Mouse (Mus musculus) lung, postnatal 25 days (tissue): ENCODE data around the gene Tmem100.

Experiments used
- DNase-seq: peaks from one replicate; pipeline ENCODE4 v3.0.0; 2022; ENCODE audit warnings: low spot score

Gene Tmem100

DNA sequence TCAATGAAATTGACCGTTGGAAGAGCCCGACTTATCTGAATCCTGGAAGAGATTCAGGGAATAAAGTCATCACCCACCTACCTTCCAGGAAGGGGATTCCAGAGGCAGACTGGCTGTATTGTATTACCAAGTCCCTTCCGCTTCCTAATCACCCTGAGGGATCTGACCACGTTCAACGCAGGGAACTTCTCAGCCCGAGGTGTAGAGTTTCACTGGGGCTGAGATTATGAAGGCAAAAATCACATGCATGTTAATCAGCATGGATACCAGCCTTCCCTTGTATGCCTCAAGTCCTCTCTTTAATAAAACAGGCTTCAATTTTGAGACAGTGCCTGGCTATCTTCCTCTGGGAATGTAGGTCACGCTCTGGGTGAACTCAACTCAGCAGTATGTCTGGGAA lies 14.9 kb upstream of the Tmem100 start:
- no peak for DNase-seq

DNA sequence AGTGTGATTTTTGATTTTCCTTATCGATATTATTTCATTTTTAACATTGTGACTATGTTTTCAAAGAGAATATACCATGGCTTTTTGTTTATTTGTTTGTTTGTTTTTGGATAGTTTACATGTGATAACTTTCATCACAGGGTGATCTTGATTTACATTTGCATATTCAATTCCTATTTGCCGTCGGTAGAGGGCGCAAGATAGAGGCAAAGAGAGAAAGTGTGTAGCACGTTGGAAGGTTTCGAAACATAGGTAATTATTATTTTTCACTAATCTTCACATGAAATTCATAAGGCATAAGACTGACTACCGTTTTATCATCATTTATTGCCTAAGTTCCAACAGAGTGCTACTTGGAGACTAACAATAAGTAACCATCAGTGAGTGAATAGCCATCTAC lies 11.0 kb upstream of the Tmem100 start:
- peak; percentile 55 for DNase-seq

DNA sequence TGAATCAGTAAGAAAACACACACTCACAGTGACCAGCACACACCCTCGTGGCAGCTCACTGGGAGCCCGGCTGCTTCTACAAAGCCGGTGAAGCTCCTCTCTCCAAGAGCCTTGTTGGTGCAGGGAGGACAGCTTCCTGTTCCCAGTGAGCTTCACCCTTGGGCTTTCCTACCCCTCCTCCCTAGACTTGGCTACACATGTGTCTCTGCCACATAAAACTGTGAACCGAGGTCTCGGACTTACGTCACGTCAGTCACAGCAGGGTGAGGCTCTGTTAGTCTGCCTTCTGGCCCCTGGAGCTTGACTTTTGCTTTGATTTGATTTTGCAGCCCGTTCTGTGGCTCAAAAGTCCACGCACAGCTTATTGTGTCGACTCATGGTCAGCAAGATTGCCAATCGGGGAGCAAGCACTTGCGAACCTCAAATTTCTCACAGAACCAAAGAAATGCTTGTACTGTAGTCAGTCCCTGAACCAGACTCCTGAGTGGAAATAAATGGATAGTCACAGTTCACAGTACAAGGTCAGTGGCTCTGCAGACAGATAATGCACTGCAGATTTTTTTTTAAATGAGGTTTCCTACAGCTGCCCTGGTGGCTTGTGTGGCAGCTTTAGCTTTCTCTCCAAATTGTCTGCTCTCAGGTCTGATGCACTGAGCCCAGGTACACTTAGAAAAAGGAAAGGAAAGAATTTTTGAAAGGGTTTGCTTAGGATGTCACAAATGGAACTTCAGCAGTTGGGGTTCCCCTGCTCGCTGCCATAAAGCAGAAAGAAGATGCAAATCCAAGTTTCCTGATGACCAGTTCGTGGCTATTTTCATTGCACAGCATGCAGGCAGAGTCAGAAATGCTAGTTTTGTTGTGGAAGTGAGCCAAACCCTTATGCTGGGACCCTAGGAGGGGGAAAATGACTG lies 4.0 kb upstream of the Tmem100 start:
- peak; percentile 54 for DNase-seq

DNA sequence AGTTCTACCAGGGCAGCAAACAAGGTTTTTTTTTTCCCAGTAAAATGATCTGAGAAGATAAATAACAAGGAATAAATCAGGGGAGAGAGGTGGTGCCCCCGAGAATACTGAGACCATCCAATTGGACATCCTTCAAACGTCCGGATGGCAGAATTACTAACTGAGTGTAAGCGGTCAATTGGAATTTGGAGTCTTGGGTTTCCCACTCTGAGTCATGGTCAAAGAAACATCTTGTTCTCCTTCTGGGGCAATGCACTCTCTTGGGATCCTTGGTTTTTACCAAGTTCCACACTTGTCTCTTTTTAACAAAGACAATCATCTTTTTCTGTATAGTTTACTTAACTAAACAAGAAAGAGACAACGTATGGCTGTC lies 3.4 kb upstream of the Tmem100 start:
- DNase-seq: no peak

DNA sequence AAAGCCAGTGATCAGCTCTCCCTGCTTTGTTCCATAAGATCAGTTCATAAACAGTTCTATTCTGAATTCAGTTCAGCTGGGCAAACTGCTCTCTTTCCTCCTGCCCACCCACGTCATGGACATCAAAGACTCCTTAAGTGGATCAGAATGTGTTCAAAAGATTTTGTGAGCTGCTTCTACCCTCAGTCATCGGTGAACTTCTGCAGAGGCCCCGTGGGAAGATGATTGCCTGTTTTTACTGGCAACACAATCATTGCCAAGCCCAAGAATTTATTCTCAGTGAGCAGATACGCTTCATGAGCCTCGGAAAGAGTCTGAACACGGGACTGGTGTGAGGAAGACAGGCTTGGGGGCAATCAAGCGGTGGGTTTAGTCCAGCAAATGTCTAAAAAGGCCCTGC lies 2.9 kb upstream of the Tmem100 start:
- no peak for DNase-seq

DNA sequence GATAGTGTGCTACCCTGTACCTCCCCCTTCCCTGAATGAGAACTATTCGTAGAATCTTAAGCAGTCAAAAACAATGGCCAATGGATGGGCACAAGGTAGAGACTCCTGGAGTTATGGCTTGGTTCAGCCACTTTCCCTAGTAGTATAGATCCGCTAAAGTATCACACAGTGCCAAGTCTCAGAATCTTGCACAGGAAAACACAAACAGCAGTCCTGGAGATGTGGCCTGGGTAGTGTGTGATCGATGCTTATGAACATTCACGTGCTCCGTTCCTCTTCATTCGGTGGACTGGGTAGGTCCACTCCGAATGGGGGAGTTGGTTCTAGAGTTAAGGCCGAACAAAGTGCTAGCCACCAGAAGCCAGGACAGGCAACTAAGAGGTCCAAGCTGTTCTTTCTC lies 1.4 kb upstream of the Tmem100 start:
- no peak for DNase-seq

DNA sequence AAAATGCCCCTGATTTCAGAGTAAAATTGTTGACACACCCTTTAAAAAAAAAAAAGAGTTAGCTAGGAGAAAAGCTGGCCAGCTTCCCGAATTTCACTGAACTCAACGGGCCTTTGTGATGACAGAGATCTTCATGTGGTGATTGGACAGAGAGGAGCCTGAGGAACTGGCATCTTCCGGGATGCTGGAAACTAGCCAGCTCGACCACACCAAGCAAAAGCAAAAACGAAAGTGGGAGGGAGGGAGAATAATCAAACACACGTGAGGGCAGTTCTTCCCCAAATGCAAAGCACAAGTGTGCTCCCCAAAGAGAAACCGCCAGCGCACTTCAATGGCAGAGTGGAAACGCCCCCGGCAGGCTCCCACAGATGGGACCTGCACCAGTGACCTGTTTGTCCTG lies 794 bp upstream of the Tmem100 start:
- peak; percentile 86 for DNase-seq

DNA sequence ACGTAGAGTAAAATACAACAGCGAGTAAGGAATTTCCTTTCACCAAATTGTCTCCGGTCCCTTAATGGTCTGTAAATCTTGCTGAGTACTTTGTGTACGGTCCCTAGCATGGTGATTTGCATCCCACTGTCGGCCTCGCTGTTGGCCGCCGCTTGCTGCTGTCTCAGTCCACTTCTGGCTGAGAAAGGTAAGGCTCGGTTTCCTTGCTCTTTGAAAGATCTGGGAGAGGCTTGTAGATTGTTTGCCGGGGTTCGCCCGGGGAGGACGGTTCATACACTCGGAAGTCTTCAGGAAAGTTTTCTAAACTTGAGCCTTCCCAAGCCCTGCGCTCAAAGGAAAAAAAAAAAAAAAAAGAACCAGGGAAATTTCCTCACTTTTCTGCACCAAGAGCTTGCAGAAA lies 409 bp downstream of the Tmem100 start:
- DNase-seq: peak; percentile 72

DNA sequence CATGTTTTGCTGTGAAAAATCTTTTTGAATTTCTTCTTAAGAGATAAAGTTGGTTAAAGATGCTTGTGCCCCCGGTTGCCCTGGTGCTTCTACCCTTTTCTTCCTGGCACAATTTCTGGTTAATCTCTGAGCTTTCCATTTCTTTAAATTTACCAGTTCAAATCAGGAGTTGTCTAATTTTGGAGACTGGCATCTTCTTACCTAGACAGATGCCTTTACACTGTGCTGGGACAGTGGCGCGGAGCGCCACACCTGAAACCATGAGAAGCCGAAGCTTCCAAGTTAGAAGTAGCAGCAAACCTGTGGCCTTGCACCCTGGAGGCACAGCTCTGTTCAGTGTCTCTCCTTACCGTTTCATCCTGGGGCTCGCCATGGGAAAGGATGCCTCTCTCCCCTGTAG lies 928 bp downstream of the Tmem100 start:
- no peak for DNase-seq

DNA sequence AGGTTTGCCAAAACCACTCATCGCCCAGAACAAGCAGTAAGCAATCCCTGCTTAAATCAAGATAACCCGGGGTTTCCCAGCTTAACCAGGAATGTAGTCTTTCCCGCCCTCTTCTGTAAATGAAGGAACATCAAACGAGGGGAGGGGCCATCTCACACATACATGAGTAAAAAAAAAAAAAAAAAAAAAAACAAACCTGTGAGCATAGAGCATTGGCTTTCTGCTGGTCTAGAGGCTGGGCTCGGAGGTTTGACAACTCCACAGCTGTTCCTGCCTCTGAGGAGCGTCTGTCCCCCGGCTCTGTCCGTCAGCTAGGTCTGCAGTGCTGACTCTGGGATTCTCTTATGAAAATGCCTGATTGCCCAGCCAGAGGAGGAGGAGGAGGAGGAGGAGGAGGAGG lies 2.7 kb downstream of the Tmem100 start:
- DNase-seq: peak; percentile 57

DNA sequence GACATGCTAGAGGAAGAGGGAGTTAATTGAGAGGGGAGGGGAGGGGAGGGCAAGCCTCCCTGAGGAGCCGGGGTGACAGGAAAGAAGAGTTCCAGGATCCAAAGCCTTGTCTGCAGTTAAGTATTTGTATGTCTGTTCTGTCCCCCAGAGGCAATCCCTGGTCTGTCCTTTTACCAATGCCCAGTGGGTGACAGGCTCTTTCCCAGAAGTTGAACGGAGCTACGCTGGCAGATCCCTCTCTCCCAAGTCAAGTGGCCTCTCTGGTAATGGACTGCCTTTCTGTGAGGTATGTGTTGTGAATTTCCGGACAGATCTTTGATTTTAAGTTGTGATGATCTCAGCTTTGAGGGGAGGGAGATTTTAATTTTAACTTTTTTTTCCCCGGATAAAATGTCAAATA lies 3.3 kb downstream of the Tmem100 start:
- peak; percentile 31 for DNase-seq

DNA sequence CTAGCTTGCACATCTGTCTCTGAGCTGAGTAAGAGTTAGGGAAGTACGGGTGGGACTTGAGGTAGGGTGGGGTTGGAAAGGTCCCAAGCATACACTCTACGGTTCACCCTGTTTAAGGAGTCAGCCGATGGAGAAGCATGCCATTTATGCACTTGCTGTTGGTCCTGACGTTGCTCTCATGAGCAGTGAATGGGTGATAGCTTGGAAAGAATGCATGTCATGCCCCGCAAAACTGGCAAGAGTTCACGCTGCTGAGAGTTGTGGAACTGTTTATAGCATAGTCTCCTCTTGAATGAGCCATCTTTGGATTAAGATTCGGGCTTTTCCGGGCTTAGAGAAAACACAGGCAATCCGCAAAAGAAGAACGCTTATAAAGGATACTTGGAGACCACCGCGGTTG lies 4.5 kb downstream of the Tmem100 start:
- peak; percentile 46 for DNase-seq

DNA sequence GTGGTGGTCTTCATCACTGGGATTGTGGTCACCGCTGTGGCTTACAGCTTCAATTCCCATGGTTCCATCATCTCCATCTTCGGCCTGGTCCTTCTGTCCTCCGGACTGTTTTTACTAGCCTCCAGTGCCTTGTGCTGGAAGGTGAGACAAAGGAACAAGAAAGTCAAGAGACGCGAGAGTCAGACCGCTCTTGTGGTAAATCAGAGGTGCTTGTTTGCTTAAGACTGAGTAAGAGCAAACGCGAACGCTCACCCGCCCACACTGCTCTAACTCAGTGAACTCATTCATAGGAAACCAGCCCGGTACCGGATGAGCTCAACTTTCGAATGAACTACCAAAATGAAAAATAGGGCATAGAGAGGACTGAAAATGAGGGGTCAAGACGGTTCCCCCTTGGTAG lies 5.4 kb downstream of the Tmem100 start:
- peak; percentile 18 for DNase-seq

DNA sequence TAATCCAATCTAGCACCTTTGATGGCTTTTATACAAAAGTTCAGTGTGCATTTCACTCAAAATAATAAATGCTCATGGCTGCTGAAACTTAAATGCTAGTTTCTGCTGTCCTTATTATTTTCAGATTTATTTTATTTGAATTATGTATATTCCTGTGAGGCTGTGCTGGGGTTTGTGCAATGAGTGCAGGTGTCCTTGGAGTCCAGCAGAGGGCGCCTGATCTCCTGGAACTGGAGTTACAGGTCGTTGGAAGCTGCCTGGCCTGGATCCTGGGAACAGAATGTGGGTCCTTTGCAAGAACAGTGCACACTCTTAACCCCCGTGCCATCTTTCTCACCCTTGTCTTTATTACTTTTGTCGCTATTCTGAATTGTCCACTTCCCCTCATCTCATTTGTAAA lies 6.3 kb downstream of the Tmem100 start:
- no peak for DNase-seq

DNA sequence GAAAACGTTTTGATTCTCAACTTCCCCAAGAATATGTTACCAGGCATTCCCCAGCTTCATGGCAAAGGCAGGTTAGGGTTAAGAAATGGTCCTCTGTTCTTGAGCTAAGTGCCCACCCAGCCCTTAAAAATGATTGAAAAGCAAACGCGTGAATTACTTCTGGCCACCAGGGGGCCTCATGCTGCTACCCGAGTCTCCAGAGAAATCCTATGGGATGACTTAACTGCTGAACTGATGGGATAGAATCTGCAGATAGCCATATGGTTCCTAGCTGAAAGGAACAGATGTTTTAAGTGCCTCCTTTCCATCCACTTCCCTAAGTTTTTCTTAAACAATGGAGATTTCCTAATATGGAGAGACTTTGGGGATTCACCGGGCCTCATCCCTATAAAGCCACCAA lies 7.9 kb downstream of the Tmem100 start:
- DNase-seq: peak; percentile 59

DNA sequence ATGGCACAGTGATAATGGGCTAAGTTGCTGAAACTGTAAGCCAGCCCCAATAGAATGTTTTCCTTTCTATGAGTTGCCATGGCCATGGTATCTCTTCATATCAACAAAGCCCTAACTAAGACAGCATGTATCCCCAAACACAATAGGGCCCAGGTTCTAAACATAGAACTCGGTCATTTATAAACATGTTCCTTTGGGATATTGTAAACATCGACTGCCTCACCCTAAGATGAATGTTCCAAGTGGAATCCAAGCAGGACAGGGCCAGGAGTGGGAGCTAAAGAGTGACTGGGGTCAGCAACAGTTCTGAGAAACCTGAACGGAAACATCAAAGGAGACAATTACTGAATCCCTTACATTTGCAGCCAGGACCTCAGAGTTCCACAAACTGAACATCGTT lies 14.3 kb downstream of the Tmem100 start:
- peak; percentile 77 for DNase-seq

DNA sequence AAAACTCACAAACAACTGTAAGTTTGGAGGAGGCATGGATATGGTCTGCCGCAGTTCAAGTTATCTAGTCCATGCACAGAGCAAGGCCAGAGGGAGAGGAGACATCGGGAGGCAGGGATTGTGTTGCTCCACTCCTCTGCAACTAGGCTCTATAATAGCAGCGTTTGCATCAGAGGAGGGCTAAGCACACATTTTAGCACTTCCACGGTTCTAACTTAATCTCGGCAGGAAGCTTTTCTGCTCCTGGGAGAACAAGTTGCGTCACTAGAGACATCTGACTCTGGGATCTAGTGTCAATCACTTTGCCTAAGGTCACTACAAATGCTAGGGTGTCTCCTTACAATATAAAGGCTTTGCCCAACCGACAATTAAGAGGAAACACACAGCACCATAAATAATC lies 16.1 kb downstream of the Tmem100 start:
- no peak for DNase-seq

DNA sequence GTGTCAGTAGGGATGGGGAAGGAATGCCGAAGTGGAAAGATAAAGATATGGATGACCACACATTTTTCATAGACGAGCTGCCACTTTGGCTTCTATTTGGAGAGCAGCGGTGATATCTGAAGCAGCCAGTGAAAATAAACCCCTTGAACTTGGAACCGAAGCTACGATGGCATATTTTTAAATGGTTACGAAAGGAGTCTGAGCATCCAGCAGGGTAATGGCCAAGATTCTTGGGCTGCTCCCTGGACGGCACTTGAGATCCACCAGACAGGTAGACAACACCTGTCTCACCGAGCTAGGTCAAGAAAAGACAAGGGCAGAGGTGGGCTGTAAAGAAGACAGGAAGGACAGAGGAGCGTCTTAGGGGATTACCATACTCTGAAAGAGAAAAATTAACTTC lies 17.1 kb downstream of the Tmem100 start:
- DNase-seq: no peak

DNA sequence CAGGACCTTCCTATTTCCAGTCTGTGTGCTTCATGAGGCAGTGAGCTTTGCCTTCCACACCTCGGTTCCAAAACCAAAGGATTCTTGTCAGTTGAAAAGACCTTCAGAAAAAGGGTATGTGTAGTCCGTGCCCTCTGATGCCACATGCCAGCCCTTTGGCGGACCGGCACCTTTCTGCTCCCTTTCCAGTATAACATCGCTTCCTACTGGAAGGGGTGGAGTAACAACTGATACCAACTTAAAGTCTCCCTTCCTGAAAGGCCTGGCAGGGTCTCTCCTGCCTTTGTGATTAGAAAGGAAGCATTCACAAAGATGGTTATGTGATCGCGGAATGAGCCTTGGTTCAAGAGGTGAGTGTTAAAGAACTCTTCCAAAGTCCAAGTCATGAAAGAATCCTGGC lies 19.9 kb downstream of the Tmem100 start:
- peak; percentile 47 for DNase-seq

DNA sequence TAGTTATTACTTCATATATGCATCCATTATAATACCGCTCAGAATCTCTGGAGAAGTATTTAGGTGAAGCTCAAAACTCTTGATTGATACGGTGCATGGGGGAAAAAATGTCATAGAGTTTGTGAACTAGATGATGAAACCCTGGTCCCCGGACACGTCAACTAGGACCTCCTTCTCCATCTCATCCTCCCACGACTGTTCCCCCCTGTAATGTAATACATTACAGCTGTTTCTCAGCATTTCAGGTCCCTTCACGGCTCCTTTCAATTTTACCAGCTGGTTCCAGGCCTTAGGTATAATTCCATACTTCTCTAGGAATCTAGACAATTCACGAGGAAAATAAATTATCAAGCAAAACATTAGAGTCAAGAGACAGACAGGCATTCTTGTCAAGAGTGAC lies 22.6 kb downstream of the Tmem100 start:
- DNase-seq: no peak

DNA sequence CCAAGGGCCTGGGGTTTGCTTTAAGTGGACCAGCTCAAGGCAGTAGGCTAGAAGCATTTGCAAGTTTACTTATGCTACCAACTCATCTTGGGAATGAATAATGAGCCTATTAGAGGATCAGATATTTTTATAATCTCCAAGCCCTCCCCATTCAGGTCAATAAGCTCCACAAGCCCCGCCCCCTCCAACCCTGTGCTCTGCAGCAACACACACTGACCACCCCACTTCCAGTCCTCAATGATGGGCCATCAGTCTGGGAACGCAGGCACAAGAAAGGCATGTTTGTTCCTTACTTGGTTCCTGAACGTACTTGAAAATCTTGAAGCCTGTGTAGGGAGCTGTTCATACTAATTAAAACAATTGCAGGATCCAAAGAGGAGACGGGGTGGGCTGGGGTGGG lies 23.7 kb downstream of the Tmem100 start:
- DNase-seq: no peak

DNA sequence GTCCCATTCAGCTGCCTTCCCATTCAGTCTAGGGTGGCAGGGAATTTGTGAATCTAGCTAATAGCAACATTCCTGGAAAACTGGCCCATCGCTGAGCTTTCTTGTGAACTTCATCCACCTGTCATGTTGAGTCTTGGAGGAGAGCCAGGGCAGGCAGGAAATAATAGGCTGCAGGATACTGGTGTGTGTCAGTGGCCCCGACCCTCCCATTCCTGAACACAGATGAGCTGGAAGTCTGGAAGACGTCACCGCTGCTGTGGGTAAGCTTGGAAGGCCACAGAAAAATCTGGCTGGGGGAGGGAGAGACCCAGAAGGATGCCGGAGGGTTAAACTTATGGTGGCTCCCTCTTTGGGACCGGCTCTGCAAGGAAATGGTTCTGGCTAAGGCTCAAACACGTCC lies 24.3 kb downstream of the Tmem100 start:
- DNase-seq: peak; percentile 75

DNA sequence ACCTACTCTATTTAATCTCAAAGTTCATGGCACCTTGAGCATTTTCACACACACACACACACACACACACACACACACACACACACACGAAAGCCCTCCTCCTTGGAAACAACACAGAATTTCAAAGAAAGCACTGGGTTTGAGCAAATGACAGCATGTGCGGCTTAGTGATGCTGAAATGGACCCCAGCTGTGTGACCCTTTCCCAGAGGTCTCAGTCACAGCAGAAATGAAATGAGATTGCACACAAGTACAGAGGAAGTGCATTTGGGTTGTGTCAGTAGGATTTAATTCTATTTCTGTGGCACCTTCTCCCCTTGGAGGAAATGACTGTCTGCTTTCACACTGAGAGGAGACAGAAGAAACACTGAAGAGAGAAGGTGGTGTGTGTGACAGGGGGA lies 26.9 kb downstream of the Tmem100 start:
- DNase-seq: no peak

DNA sequence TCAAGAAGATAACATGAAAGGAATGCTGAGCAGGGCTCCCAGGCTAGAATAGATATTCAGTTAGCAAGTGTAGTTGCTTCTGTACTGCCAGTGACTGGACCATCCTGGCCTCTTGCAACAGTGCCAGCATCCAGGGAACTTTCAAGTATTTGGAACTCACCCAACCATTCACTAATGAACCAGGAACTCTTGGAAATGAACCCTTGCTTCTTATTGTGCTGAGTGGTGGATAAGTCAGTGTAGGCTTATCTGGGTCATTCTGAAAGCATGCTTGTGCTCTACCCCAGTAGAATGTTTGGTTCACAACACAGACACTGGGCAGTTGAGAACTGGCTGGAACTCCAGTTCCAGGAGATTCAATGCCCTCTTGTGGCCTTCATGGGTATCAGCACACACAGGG lies 29.1 kb downstream of the Tmem100 start:
- DNase-seq: no peak
